Mouse (Mus musculus): ENCODE measurements at regions not wholly inside any gene's neighbourhood (a gene's known extent, or its start where the extent isn't known, plus 50 kb on each side); places are given as distances from the start of the nearest gene placed in this dataset.

- WGBS: 85% methylated on average over 14 of the region's 14 CpGs
- no peak for DNase-seq (ENCODE audit: low spot score)
- Histone ChIP-seq H3K4me2 (no peak overlapping the region), H3K4me3 (ENCODE audit: low read depth, low read length) (no peak overlapping the region), H3K9ac (ENCODE audit: low read depth, low read length) (no peak overlapping the region), H3K9me3 (ENCODE audit: control insufficient read depth, low read length) (no peaks in the 10 kb centered on the region), H3K27me3 (replicated peaks; ENCODE audit: control insufficient read depth, insufficient read depth, low read length) (no peaks in the 10 kb centered on the region), H3K4me1 (replicated peaks; ENCODE audit: control insufficient read depth, insufficient read depth, low read length) (no peaks in the 10 kb centered on the region), H3K27ac (ENCODE audit: low read depth, low read length) (no peak overlapping the region), H3K36me3 (ENCODE audit: control insufficient read depth, insufficient read depth, low read length) (no peaks in the 10 kb centered on the region)
- no peak for ATAC-seq (replicated peaks; ENCODE audit: low FRiP score)
These were observed 212.0 kb downstream of the Tgfb2 start for GRCm38 (mm10) chr1:186493664-186494410.

GRCm38 (mm10) chr1:186482177-186482576, 223.6 kb downstream of the Tgfb2 start:
- ATAC-seq (replicated peaks; ENCODE audit: low FRiP score): no peak
- no peak overlapping the region for H3K9ac ChIP-seq (ENCODE audit: low read depth, low read length)
- no peak for DNase-seq (ENCODE audit: low spot score)
- WGBS: 63% methylated on average over 8 of the region's 8 CpGs
- H3K4me1 ChIP-seq (replicated peaks; ENCODE audit: control insufficient read depth, insufficient read depth, low read length): no peaks in the 10 kb centered on the region
- no peak overlapping the region for H3K27ac ChIP-seq (ENCODE audit: low read depth, low read length)
- no peak overlapping the region for H3K4me2 ChIP-seq
- H3K27me3 ChIP-seq (replicated peaks; ENCODE audit: control insufficient read depth, insufficient read depth, low read length): no peaks in the 10 kb centered on the region
- no peaks in the 10 kb centered on the region for H3K36me3 ChIP-seq (ENCODE audit: control insufficient read depth, insufficient read depth, low read length)
- H3K9me3 ChIP-seq (ENCODE audit: control insufficient read depth, low read length): no peaks in the 10 kb centered on the region
- no peak overlapping the region for H3K4me3 ChIP-seq (ENCODE audit: low read depth, low read length)

GRCm38 (mm10) chr1:186480019-186480418, 225.8 kb downstream of the Tgfb2 start:
- no peak overlapping the region for H3K9ac ChIP-seq (ENCODE audit: low read depth, low read length)
- no peaks in the 10 kb centered on the region for H3K27me3 ChIP-seq (replicated peaks; ENCODE audit: control insufficient read depth, insufficient read depth, low read length)
- no peak overlapping the region for H3K4me2 ChIP-seq
- no peak overlapping the region for H3K4me3 ChIP-seq (ENCODE audit: low read depth, low read length)
- H3K4me1 ChIP-seq (replicated peaks; ENCODE audit: control insufficient read depth, insufficient read depth, low read length): no peaks in the 10 kb centered on the region
- WGBS: 68% methylated on average over 1 of the region's 1 CpGs
- DNase-seq (ENCODE audit: low spot score): no peak
- H3K27ac ChIP-seq (ENCODE audit: low read depth, low read length): no peak overlapping the region
- H3K36me3 ChIP-seq (ENCODE audit: control insufficient read depth, insufficient read depth, low read length): no peaks in the 10 kb centered on the region
- no peak for ATAC-seq (replicated peaks; ENCODE audit: low FRiP score)
- no peaks in the 10 kb centered on the region for H3K9me3 ChIP-seq (ENCODE audit: control insufficient read depth, low read length)

- H3K9ac ChIP-seq (ENCODE audit: low read depth, low read length): no peak overlapping the region
- 78% methylated on average over 8 of the region's 8 CpGs for WGBS
- H3K9me3 ChIP-seq (ENCODE audit: control insufficient read depth, low read length): no peaks in the 10 kb centered on the region
- no peaks in the 10 kb centered on the region for H3K27me3 ChIP-seq (replicated peaks; ENCODE audit: control insufficient read depth, insufficient read depth, low read length)
- no peaks in the 10 kb centered on the region for H3K4me1 ChIP-seq (replicated peaks; ENCODE audit: control insufficient read depth, insufficient read depth, low read length)
- H3K27ac ChIP-seq (ENCODE audit: low read depth, low read length): no peak overlapping the region
- ATAC-seq (replicated peaks; ENCODE audit: low FRiP score) (no peak), DNase-seq (ENCODE audit: low spot score) (no peak)
- no peaks in the 10 kb centered on the region for H3K36me3 ChIP-seq (ENCODE audit: control insufficient read depth, insufficient read depth, low read length)
- no peak overlapping the region for H3K4me3 ChIP-seq (ENCODE audit: low read depth, low read length)
- H3K4me2 ChIP-seq: no peak overlapping the region
These were observed 227.2 kb downstream of the Tgfb2 start for GRCm38 (mm10) chr1:186478428-186479238.

- Histone ChIP-seq H3K27me3 (replicated peaks; ENCODE audit: control insufficient read depth, insufficient read depth, low read length) (no peaks in the 10 kb centered on the region), H3K36me3 (ENCODE audit: control insufficient read depth, insufficient read depth, low read length) (no peaks in the 10 kb centered on the region), H3K4me2 (no peak overlapping the region), H3K27ac (ENCODE audit: low read depth, low read length) (no peak overlapping the region), H3K4me1 (replicated peaks; ENCODE audit: control insufficient read depth, insufficient read depth, low read length) (no peaks in the 10 kb centered on the region), H3K9ac (ENCODE audit: low read depth, low read length) (no peak overlapping the region), H3K4me3 (ENCODE audit: low read depth, low read length) (no peak overlapping the region), H3K9me3 (ENCODE audit: control insufficient read depth, low read length) (no peaks in the 10 kb centered on the region)
- WGBS: 58% methylated on average over 2 of the region's 2 CpGs
- DNase-seq (ENCODE audit: low spot score) (no peak), ATAC-seq (replicated peaks; ENCODE audit: low FRiP score) (no peak)
These were observed 230.9 kb downstream of the Tgfb2 start for GRCm38 (mm10) chr1:186474844-186475243.

- no peaks in the 10 kb centered on the region for H3K9me3 ChIP-seq (ENCODE audit: control insufficient read depth, low read length)
- no peaks in the 10 kb centered on the region for H3K4me1 ChIP-seq (replicated peaks; ENCODE audit: control insufficient read depth, insufficient read depth, low read length)
- 71% methylated on average over 1 of the region's 1 CpGs for WGBS
- no peak overlapping the region for H3K9ac ChIP-seq (ENCODE audit: low read depth, low read length)
- no peak overlapping the region for H3K27ac ChIP-seq (ENCODE audit: low read depth, low read length)
- H3K27me3 ChIP-seq (replicated peaks; ENCODE audit: control insufficient read depth, insufficient read depth, low read length): no peaks in the 10 kb centered on the region
- H3K36me3 ChIP-seq (ENCODE audit: control insufficient read depth, insufficient read depth, low read length): no peaks in the 10 kb centered on the region
- no peak for DNase-seq (ENCODE audit: low spot score)
- no peak overlapping the region for H3K4me3 ChIP-seq (ENCODE audit: low read depth, low read length)
- H3K4me2 ChIP-seq: no peak overlapping the region
- ATAC-seq (replicated peaks; ENCODE audit: low FRiP score): no peak
These were observed 231.4 kb downstream of the Tgfb2 start for GRCm38 (mm10) chr1:186474385-186474784.

- no peak overlapping the region for H3K27ac ChIP-seq (ENCODE audit: low read depth, low read length)
- 83% methylated on average over 10 of the region's 10 CpGs for WGBS
- no peak overlapping the region for H3K4me3 ChIP-seq (ENCODE audit: low read depth, low read length)
- H3K4me1 ChIP-seq (replicated peaks; ENCODE audit: control insufficient read depth, insufficient read depth, low read length): no peaks in the 10 kb centered on the region
- no peaks in the 10 kb centered on the region for H3K27me3 ChIP-seq (replicated peaks; ENCODE audit: control insufficient read depth, insufficient read depth, low read length)
- no peaks in the 10 kb centered on the region for H3K36me3 ChIP-seq (ENCODE audit: control insufficient read depth, insufficient read depth, low read length)
- DNase-seq (ENCODE audit: low spot score) (no peak), ATAC-seq (replicated peaks; ENCODE audit: low FRiP score) (no peak)
- H3K9me3 ChIP-seq (ENCODE audit: control insufficient read depth, low read length): no peaks in the 10 kb centered on the region
- no peak overlapping the region for H3K9ac ChIP-seq (ENCODE audit: low read depth, low read length)
- H3K4me2 ChIP-seq: no peak overlapping the region
These were observed 232.8 kb downstream of the Tgfb2 start for GRCm38 (mm10) chr1:186472955-186473354.

GRCm38 (mm10) chr1:186465526-186465925, 240.3 kb downstream of the Tgfb2 start:
- H3K4me1 ChIP-seq (replicated peaks; ENCODE audit: control insufficient read depth, insufficient read depth, low read length): no peaks in the 10 kb centered on the region
- H3K36me3 ChIP-seq (ENCODE audit: control insufficient read depth, insufficient read depth, low read length): no peaks in the 10 kb centered on the region
- H3K4me2 ChIP-seq: no peak overlapping the region
- no peak overlapping the region for H3K4me3 ChIP-seq (ENCODE audit: low read depth, low read length)
- DNase-seq (ENCODE audit: low spot score): no peak
- H3K27ac ChIP-seq (ENCODE audit: low read depth, low read length): no peak overlapping the region
- WGBS: 84% methylated on average over 5 of the region's 5 CpGs
- no peaks in the 10 kb centered on the region for H3K9me3 ChIP-seq (ENCODE audit: control insufficient read depth, low read length)
- no peak overlapping the region for H3K9ac ChIP-seq (ENCODE audit: low read depth, low read length)
- H3K27me3 ChIP-seq (replicated peaks; ENCODE audit: control insufficient read depth, insufficient read depth, low read length): no peaks in the 10 kb centered on the region
- no peak for ATAC-seq (replicated peaks; ENCODE audit: low FRiP score)

- H3K36me3 ChIP-seq (ENCODE audit: control insufficient read depth, insufficient read depth, low read length): no peaks in the 10 kb centered on the region
- no peaks in the 10 kb centered on the region for H3K4me1 ChIP-seq (replicated peaks; ENCODE audit: control insufficient read depth, insufficient read depth, low read length)
- ATAC-seq (replicated peaks; ENCODE audit: low FRiP score): no peak
- 72% methylated on average over 10 of the region's 10 CpGs for WGBS
- H3K27ac ChIP-seq (ENCODE audit: low read depth, low read length): no peak overlapping the region
- no peaks in the 10 kb centered on the region for H3K27me3 ChIP-seq (replicated peaks; ENCODE audit: control insufficient read depth, insufficient read depth, low read length)
- H3K9ac ChIP-seq (ENCODE audit: low read depth, low read length): no peak overlapping the region
- no peak overlapping the region for H3K4me2 ChIP-seq
- DNase-seq (ENCODE audit: low spot score): no peak
- no peaks in the 10 kb centered on the region for H3K9me3 ChIP-seq (ENCODE audit: control insufficient read depth, low read length)
- H3K4me3 ChIP-seq (ENCODE audit: low read depth, low read length): no peak overlapping the region
These were observed 245.0 kb downstream of the Tgfb2 start for GRCm38 (mm10) chr1:186460742-186461141.

All from liver, embryonic 11.5 days (tissue).